23 mouse cellular contexts compared by ENCODE assay signal in genomic region chr4:99641920-99642319, GRCm38 (mm10). TPM values are rescaled to one million over a fixed set of nuclear protein-coding genes. Genes with fewer than 3 reads are reported as not detected.
"Had no signal": no experiment of that assay in that cellular context is flagged by ENCODE, and none has a peak within 500 bp of the region (broad histone marks: within the 10 kb centered on the region; RNA-seq: fewer than 3 reads in every experiment).

No protein-coding gene starts in this region.

- ATAC-seq: midbrain, embryonic 16.5 days had no signal

- H3K27ac ChIP-seq: midbrain, embryonic 10.5 days; midbrain, embryonic 12.5 days; neural tube, embryonic 13.5 days; neural tube, embryonic 15.5 days; stomach, embryonic 15.5 days; stomach, postnatal 0 days had no signal

- H3K4me1 ChIP-seq: midbrain, embryonic 12.5 days; neural tube, embryonic 13.5 days; neural tube, embryonic 15.5 days; stomach, embryonic 15.5 days had no signal

- DNase-seq: lung, adult 18-20 months; lung, embryonic 14.5 days; lung, postnatal 10 days; lung, postnatal 4 days; midbrain, embryonic 14.5 days; retina, postnatal 1 day; right cerebral cortex, adult 18-20 months; right cerebral cortex, postnatal 25 days; right cerebral cortex, postnatal 4 days; thymus, adult 2 months; thymus, postnatal 25 days; thymus, postnatal 4 days had no signal

- H3K9me3 ChIP-seq: midbrain, embryonic 10.5 days; midbrain, embryonic 12.5 days; neural tube, embryonic 13.5 days; neural tube, embryonic 15.5 days; stomach, embryonic 15.5 days had no signal

- H3K36me3 ChIP-seq: midbrain, embryonic 10.5 days; midbrain, embryonic 12.5 days; neural tube, embryonic 13.5 days; neural tube, embryonic 15.5 days; stomach, embryonic 15.5 days had no signal

- H3K9ac ChIP-seq: lung, embryonic 14.5 days; midbrain, embryonic 12.5 days; neural tube, embryonic 13.5 days; neural tube, embryonic 15.5 days; stomach, embryonic 15.5 days had no signal

- H3K4me3 ChIP-seq: midbrain, embryonic 10.5 days; midbrain, embryonic 12.5 days; myocyte; neural tube, embryonic 13.5 days; neural tube, embryonic 15.5 days; stomach, embryonic 15.5 days had no signal

RNA-seq across cellular contexts. Expression of gene Foxd3, which starts 14.2 kb away (rescaled TPM):
- total RNA-seq: megakaryocyte, adult 5-6 weeks; megakaryocyte-erythroid progenitor cell, adult 5-6 weeks had no signal
- polyA plus RNA-seq: lung, embryonic 14.5 days; myocyte; testis, adult 2 months had no signal
